Mouse (Mus musculus) heart, postnatal 0 days (tissue): Measurements from ENCODE around the gene Hist1h1d.

Experiments
- CTCF ChIP-seq: IDR thresholded peaks from 2 replicates; pipeline ENCODE4 v1.5.1; 2016; ENCODE audit warnings: antibody characterized with exemption, control low read depth, low read depth
- EP300 ChIP-seq: IDR thresholded peaks from 2 replicates; pipeline ENCODE4 v1.6.1; 2016; ENCODE audit warnings: antibody characterized with exemption, low read depth

DNA sequence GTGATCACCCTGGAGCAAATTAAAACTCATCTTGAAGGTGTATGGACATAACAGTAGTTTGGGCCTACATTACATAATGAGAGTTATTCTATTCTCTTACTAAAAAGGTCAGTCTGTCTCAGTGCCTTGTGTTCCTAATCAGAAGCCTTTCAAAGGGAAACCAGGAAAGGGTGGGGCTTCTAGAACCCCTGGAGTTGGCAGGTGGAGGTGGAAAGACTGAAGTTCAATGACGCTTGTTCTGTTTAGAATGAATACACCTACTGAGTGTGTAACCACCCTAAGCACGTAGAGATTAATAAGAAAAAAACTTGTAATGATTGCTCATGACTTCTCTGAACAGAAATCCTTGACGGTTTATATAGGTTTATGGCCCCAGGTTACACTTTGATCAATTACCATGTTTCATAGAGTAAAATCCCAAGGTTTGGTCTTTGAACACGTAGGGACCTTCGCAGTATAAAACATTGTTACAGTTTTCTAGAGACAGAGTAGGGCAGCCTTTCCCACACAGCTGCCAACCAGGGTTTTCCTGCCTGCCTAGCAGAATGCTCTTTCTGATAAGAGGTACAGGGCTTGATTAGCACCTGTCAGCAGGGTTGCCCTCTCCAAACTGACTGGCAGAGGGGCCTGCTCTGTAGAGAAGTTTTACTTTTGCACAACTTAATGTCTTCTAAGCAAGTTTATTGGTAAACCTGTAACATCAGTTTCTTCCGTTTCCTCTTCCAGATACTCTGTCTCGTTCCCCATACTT lies 42.7 kb downstream of the Hist1h1d start:
- no peak for TF ChIP-seq EP300
- no peak for TF ChIP-seq CTCF
